Mouse (Mus musculus): ENCODE results near the gene Mindy2. TPM values are rescaled to one million over a fixed set of nuclear protein-coding genes. Genes with fewer than 3 reads are reported as not detected.

Mindy2 gene
- polyA plus RNA-seq, 1 experiment from 2014 or later, result 12.0 TPM

- Histone ChIP-seq H3K36me3 (ENCODE audit: control insufficient read depth, insufficient read depth, low read length) (no peaks in the 10 kb centered on the region), H3K4me2 (ENCODE audit: low read depth) (no peak overlapping the region), H3K9ac (ENCODE audit: low read length) (no peak overlapping the region), H3K27ac (ENCODE audit: low read depth, low read length) (no peak overlapping the region), H3K4me3 (ENCODE audit: low read depth, low read length) (no peak overlapping the region), H3K9me3 (ENCODE audit: control insufficient read depth, low read length) (no peaks in the 10 kb centered on the region), H3K27me3 (ENCODE audit: control insufficient read depth, insufficient read depth, low read length) (no peaks in the 10 kb centered on the region), H3K4me1 (ENCODE audit: control insufficient read depth, insufficient read depth, low read length) (no peaks in the 10 kb centered on the region)
- no peak for DNase-seq (ENCODE audit: low spot score)
- 70% methylated on average over 6 of the region's 6 CpGs for WGBS
- no peak for ATAC-seq (ENCODE audit: insufficient read depth, low FRiP score, low TSS enrichment)
Observed at GRCm38 (mm10) chr9:70671278-70671677, 14.3 kb upstream of the Mindy2 start.

- no peaks in the 10 kb centered on the region for H3K27me3 ChIP-seq (ENCODE audit: control insufficient read depth, insufficient read depth, low read length)
- H3K36me3 ChIP-seq (ENCODE audit: control insufficient read depth, insufficient read depth, low read length), result no peaks in the 10 kb centered on the region
- no peak overlapping the region for H3K9ac ChIP-seq (ENCODE audit: low read length)
- WGBS, result 92% methylated on average over 6 of the region's 6 CpGs
- no peak overlapping the region for H3K27ac ChIP-seq (ENCODE audit: low read depth, low read length)
- H3K9me3 ChIP-seq (ENCODE audit: control insufficient read depth, low read length), result no peaks in the 10 kb centered on the region
- no peak for DNase-seq (ENCODE audit: low spot score)
- no peak overlapping the region for H3K4me2 ChIP-seq (ENCODE audit: low read depth)
- no peak overlapping the region for H3K4me3 ChIP-seq (ENCODE audit: low read depth, low read length)
- no peaks in the 10 kb centered on the region for H3K4me1 ChIP-seq (ENCODE audit: control insufficient read depth, insufficient read depth, low read length)
- ATAC-seq (ENCODE audit: insufficient read depth, low FRiP score, low TSS enrichment), result no peak
Observed at GRCm38 (mm10) chr9:70670381-70670780, 13.4 kb upstream of the Mindy2 start.

GRCm38 (mm10) chr9:70669197-70669596 lies 12.2 kb upstream of the Mindy2 start:
- H3K9me3 ChIP-seq (ENCODE audit: control insufficient read depth, low read length), result no peaks in the 10 kb centered on the region
- no peaks in the 10 kb centered on the region for H3K36me3 ChIP-seq (ENCODE audit: control insufficient read depth, insufficient read depth, low read length)
- no peak overlapping the region for H3K4me3 ChIP-seq (ENCODE audit: low read depth, low read length)
- no peak overlapping the region for H3K9ac ChIP-seq (ENCODE audit: low read length)
- H3K4me1 ChIP-seq (ENCODE audit: control insufficient read depth, insufficient read depth, low read length), result no peaks in the 10 kb centered on the region
- no peak overlapping the region for H3K27ac ChIP-seq (ENCODE audit: low read depth, low read length)
- WGBS, result 76% methylated on average over 2 of the region's 2 CpGs
- no peak for ATAC-seq (ENCODE audit: insufficient read depth, low FRiP score, low TSS enrichment)
- no peak overlapping the region for H3K4me2 ChIP-seq (ENCODE audit: low read depth)
- DNase-seq (ENCODE audit: low spot score), result no peak
- no peaks in the 10 kb centered on the region for H3K27me3 ChIP-seq (ENCODE audit: control insufficient read depth, insufficient read depth, low read length)

- DNase-seq (ENCODE audit: low spot score) (no peak), ATAC-seq (ENCODE audit: insufficient read depth, low FRiP score, low TSS enrichment) (no peak)
- H3K27ac ChIP-seq (ENCODE audit: low read depth, low read length), result no peak overlapping the region
- H3K36me3 ChIP-seq (ENCODE audit: control insufficient read depth, insufficient read depth, low read length), result no peaks in the 10 kb centered on the region
- no peak overlapping the region for H3K4me2 ChIP-seq (ENCODE audit: low read depth)
- H3K4me3 ChIP-seq (ENCODE audit: low read depth, low read length), result no peak overlapping the region
- no peak overlapping the region for H3K9ac ChIP-seq (ENCODE audit: low read length)
- H3K4me1 ChIP-seq (ENCODE audit: control insufficient read depth, insufficient read depth, low read length), result no peaks in the 10 kb centered on the region
- H3K27me3 ChIP-seq (ENCODE audit: control insufficient read depth, insufficient read depth, low read length), result no peaks in the 10 kb centered on the region
- no peaks in the 10 kb centered on the region for H3K9me3 ChIP-seq (ENCODE audit: control insufficient read depth, low read length)
Observed at GRCm38 (mm10) chr9:70668048-70668447, 11.1 kb upstream of the Mindy2 start.

GRCm38 (mm10) chr9:70666811-70667210 lies 9.8 kb upstream of the Mindy2 start:
- DNase-seq (ENCODE audit: low spot score) (no peak), ATAC-seq (ENCODE audit: insufficient read depth, low FRiP score, low TSS enrichment) (no peak)
- no peaks in the 10 kb centered on the region for H3K36me3 ChIP-seq (ENCODE audit: control insufficient read depth, insufficient read depth, low read length)
- no peaks in the 10 kb centered on the region for H3K9me3 ChIP-seq (ENCODE audit: control insufficient read depth, low read length)
- H3K4me2 ChIP-seq (ENCODE audit: low read depth), result no peak overlapping the region
- H3K9ac ChIP-seq (ENCODE audit: low read length), result no peak overlapping the region
- no peaks in the 10 kb centered on the region for H3K4me1 ChIP-seq (ENCODE audit: control insufficient read depth, insufficient read depth, low read length)
- WGBS, result 79% methylated on average over 7 of the region's 7 CpGs
- no peaks in the 10 kb centered on the region for H3K27me3 ChIP-seq (ENCODE audit: control insufficient read depth, insufficient read depth, low read length)
- H3K27ac ChIP-seq (ENCODE audit: low read depth, low read length), result no peak overlapping the region
- no peak overlapping the region for H3K4me3 ChIP-seq (ENCODE audit: low read depth, low read length)

- Histone ChIP-seq H3K27me3 (ENCODE audit: control insufficient read depth, insufficient read depth, low read length) (no peaks in the 10 kb centered on the region), H3K9ac (ENCODE audit: low read length) (no peak overlapping the region)
Observed at GRCm38 (mm10) chr9:70665372-70666145, 8.6 kb upstream of the Mindy2 start.

GRCm38 (mm10) chr9:70664847-70665246 lies 7.9 kb upstream of the Mindy2 start:
- no peaks in the 10 kb centered on the region for H3K27me3 ChIP-seq (ENCODE audit: control insufficient read depth, insufficient read depth, low read length)
- no peaks in the 10 kb centered on the region for H3K4me1 ChIP-seq (ENCODE audit: control insufficient read depth, insufficient read depth, low read length)
- ATAC-seq (ENCODE audit: insufficient read depth, low FRiP score, low TSS enrichment), result no peak
- no peaks in the 10 kb centered on the region for H3K9me3 ChIP-seq (ENCODE audit: control insufficient read depth, low read length)
- no peak overlapping the region for H3K27ac ChIP-seq (ENCODE audit: low read depth, low read length)
- WGBS, result 76% methylated on average over 4 of the region's 4 CpGs
- H3K4me2 ChIP-seq (ENCODE audit: low read depth), result no peak overlapping the region
- H3K9ac ChIP-seq (ENCODE audit: low read length), result no peak overlapping the region
- DNase-seq (ENCODE audit: low spot score), result no peak
- H3K4me3 ChIP-seq (ENCODE audit: low read depth, low read length), result no peak overlapping the region
- no peaks in the 10 kb centered on the region for H3K36me3 ChIP-seq (ENCODE audit: control insufficient read depth, insufficient read depth, low read length)

More at GRCm38 (mm10) chr9:70665372-70666145, 8.6 kb upstream of the Mindy2 start:
- Histone ChIP-seq H3K9me3 (ENCODE audit: control insufficient read depth, low read length) (no peaks in the 10 kb centered on the region), H3K4me2 (ENCODE audit: low read depth) (no peak overlapping the region), H3K27ac (ENCODE audit: low read depth, low read length) (no peak overlapping the region), H3K4me1 (ENCODE audit: control insufficient read depth, insufficient read depth, low read length) (no peaks in the 10 kb centered on the region), H3K4me3 (ENCODE audit: low read depth, low read length) (no peak overlapping the region), H3K36me3 (ENCODE audit: control insufficient read depth, insufficient read depth, low read length) (no peaks in the 10 kb centered on the region)
- DNase-seq (ENCODE audit: low spot score), result no peak
- no peak for ATAC-seq (ENCODE audit: insufficient read depth, low FRiP score, low TSS enrichment)
- 74% methylated on average over 16 of the region's 16 CpGs for WGBS

- 69% methylated on average over 2 of the region's 2 CpGs for WGBS
- Histone ChIP-seq H3K4me1 (ENCODE audit: control insufficient read depth, insufficient read depth, low read length) (no peaks in the 10 kb centered on the region; the same call in 1 of the 2 replicates), H3K4me3 (ENCODE audit: low read depth, low read length) (no peak overlapping the region), H3K27me3 (ENCODE audit: control insufficient read depth, insufficient read depth, low read length) (no peaks in the 10 kb centered on the region), H3K9ac (ENCODE audit: low read length) (no peak overlapping the region), H3K9me3 (ENCODE audit: control insufficient read depth, low read length) (no peaks in the 10 kb centered on the region), H3K4me2 (ENCODE audit: low read depth) (no peak overlapping the region), H3K27ac (ENCODE audit: low read depth, low read length) (no peak overlapping the region), H3K36me3 (ENCODE audit: control insufficient read depth, insufficient read depth, low read length) (no peaks in the 10 kb centered on the region)
- ATAC-seq (ENCODE audit: insufficient read depth, low FRiP score, low TSS enrichment), result no peak
- DNase-seq (ENCODE audit: low spot score), result no peak
Observed at GRCm38 (mm10) chr9:70658266-70658665, 1.3 kb upstream of the Mindy2 start.

Measured in neural tube, embryonic 11.5 days (tissue).